Mouse (Mus musculus) limb, embryonic 11.5 days (tissue): Measurements from ENCODE around the gene Atg13. TPM values are rescaled to one million over a fixed set of nuclear protein-coding genes. Genes with fewer than 3 reads are reported as not detected.
"Not testable (repeated sequence)": the region's sequence is repeated elsewhere in the genome, so short reads cannot be mapped to it uniquely, and the experiment has no call there.

Experiments used
- ATAC-seq: fragments of 200-750 bp; cut with Nextera tagmentation; 2 replicates; pipeline ENCODE4 v1.8.0; 2017; ENCODE audit warnings: low read depth; ENCODE audit not compliant: insufficient number of reproducible peaks, low FRiP score, low TSS enrichment
- DNase-seq: peaks from one replicate; pipeline ENCODE4 v3.0.0-alpha.2; 2015; ENCODE audit warnings: low spot score
- H3K27ac ChIP-seq: fragments of 300-500 bp; sonication (generic); replicated peaks from 2 replicates; pipeline ENCODE4 v1.5.1; 2014; ENCODE audit warnings: low read depth, mild to moderate bottlenecking, low read length
- H3K27me3 ChIP-seq: fragments of 300-500 bp; sonication (generic); 2 replicates; pipeline ENCODE4 v1.6.1; 2014; ENCODE audit warnings: mild to moderate bottlenecking, low read length, mixed read lengths; ENCODE audit not compliant: control insufficient read depth, insufficient read depth
- H3K36me3 ChIP-seq: fragments of 300-500 bp; sonication (generic); 2 replicates; pipeline ENCODE4 v1.6.1; 2014; ENCODE audit warnings: mild to moderate bottlenecking, low read length, moderate library complexity, mixed read lengths; ENCODE audit not compliant: control insufficient read depth, insufficient read depth
- H3K4me1 ChIP-seq: fragments of 300-500 bp; sonication (generic); 2 replicates; pipeline ENCODE4 v1.6.1; 2014; ENCODE audit warnings: low read length, mixed read lengths; ENCODE audit not compliant: control insufficient read depth, insufficient read depth
- H3K4me2 ChIP-seq: fragments of 300-500 bp; sonication (generic); 2 replicates; pipeline ENCODE4 v1.6.1; 2014; ENCODE audit warnings: low read depth, mild to moderate bottlenecking, moderate library complexity; ENCODE audit not compliant: severe bottlenecking
- H3K4me3 ChIP-seq: fragments of 300-500 bp; sonication (generic); 2 replicates; pipeline ENCODE4 v1.5.1; 2014; ENCODE audit warnings: low read depth, low read length
- H3K9ac ChIP-seq: fragments of 300-500 bp; sonication (generic); 2 replicates; pipeline ENCODE4 v1.6.1; 2014; ENCODE audit warnings: mild to moderate bottlenecking, low read length
- H3K9me3 ChIP-seq: fragments of 300-500 bp; sonication (generic); 2 replicates; pipeline ENCODE4 v1.6.1; 2016; ENCODE audit warnings: low read length; ENCODE audit not compliant: control insufficient read depth
- WGBS: fragments of 180-500 bp; shearing (Covaris S2); extraction: QIAGEN DNeasy Blood & Tissue Kit; methylation state at CpG from one replicate; pipeline ENCODE4 v1.1.7; 2014; 5-methylcytosine and 5-hydroxymethylcytosine counted together
- polyA plus RNA-seq: library from polyadenylated mRNA; unstranded; fragments of >200 nt; fragmentation: Nextera tagmentation; extraction: Ambion mirVana; gene quantifications from 2 replicates; pipeline ENCODE4 v1.2.1, GENCODE M21; 2014

Atg13 gene
- polyA plus RNA-seq, 1 experiment from 2014 or later, result 31.1 TPM

- not testable (repeated sequence) for DNase-seq, H3K27ac ChIP-seq, H3K9ac ChIP-seq, H3K27me3 ChIP-seq, H3K4me3 ChIP-seq, H3K4me2 ChIP-seq, H3K9me3 ChIP-seq, H3K36me3 ChIP-seq, H3K4me1 ChIP-seq, ATAC-seq
- WGBS, result 50% methylated on average over 4 of the region's 4 CpGs
Observed at GRCm38 (mm10) chr2:91725476-91725875, 15.1 kb upstream of the Atg13 start.

- Histone ChIP-seq H3K9me3 (no peaks in the 10 kb centered on the region), H3K27me3 (no peaks in the 10 kb centered on the region), H3K27ac (no peak overlapping the region), H3K4me2 (no peak overlapping the region), H3K36me3 (no peaks in the 10 kb centered on the region), H3K4me3 (no peak overlapping the region), H3K4me1 (no peaks in the 10 kb centered on the region), H3K9ac (no peak overlapping the region)
- ATAC-seq, result no peak
- no peak for DNase-seq
- 66% methylated on average over 2 of the region's 2 CpGs for WGBS
Observed at GRCm38 (mm10) chr2:91724716-91725115, 14.3 kb upstream of the Atg13 start.

- Histone ChIP-seq H3K27me3 (no peaks in the 10 kb centered on the region), H3K4me1 (no peaks in the 10 kb centered on the region), H3K36me3 (no peaks in the 10 kb centered on the region), H3K9ac (no peak overlapping the region), H3K4me2 (no peak overlapping the region), H3K27ac (no peak overlapping the region), H3K4me3 (no peak overlapping the region), H3K9me3 (no peaks in the 10 kb centered on the region)
- ATAC-seq (no peak), DNase-seq (no peak)
Observed at GRCm38 (mm10) chr2:91723951-91724350, 13.6 kb upstream of the Atg13 start.

- no peak for ATAC-seq
- H3K27ac ChIP-seq, result no peak overlapping the region
- H3K9me3 ChIP-seq, result no peaks in the 10 kb centered on the region
- H3K4me3 ChIP-seq, result no peak overlapping the region
- no peaks in the 10 kb centered on the region for H3K4me1 ChIP-seq
- no peak overlapping the region for H3K9ac ChIP-seq
- no peak overlapping the region for H3K4me2 ChIP-seq
- 77% methylated on average over 4 of the region's 4 CpGs for WGBS
- no peak for DNase-seq
- no peaks in the 10 kb centered on the region for H3K36me3 ChIP-seq
- no peaks in the 10 kb centered on the region for H3K27me3 ChIP-seq
Observed at GRCm38 (mm10) chr2:91723382-91723781, 13.0 kb upstream of the Atg13 start.

- ATAC-seq (no peak), DNase-seq (no peak)
- H3K4me3 ChIP-seq, result no peak overlapping the region
- 89% methylated on average over 6 of the region's 6 CpGs for WGBS
- H3K4me1 ChIP-seq, result no peaks in the 10 kb centered on the region
- H3K27me3 ChIP-seq, result no peaks in the 10 kb centered on the region
- no peak overlapping the region for H3K9ac ChIP-seq
- H3K9me3 ChIP-seq, result no peaks in the 10 kb centered on the region
- no peaks in the 10 kb centered on the region for H3K36me3 ChIP-seq
- no peak overlapping the region for H3K27ac ChIP-seq
- H3K4me2 ChIP-seq, result no peak overlapping the region
Observed at GRCm38 (mm10) chr2:91718276-91718675, 7.9 kb upstream of the Atg13 start.

- Histone ChIP-seq H3K4me2 (no peak overlapping the region), H3K27me3 (no peaks in the 10 kb centered on the region), H3K9me3 (no peaks in the 10 kb centered on the region), H3K36me3 (no peaks in the 10 kb centered on the region), H3K9ac (no peak overlapping the region), H3K4me1 (0 out of 2 replicates have a peak, but pooled peaks cover 2% of the 10 kb centered on the region), H3K27ac (no peak overlapping the region), H3K4me3 (no peak overlapping the region)
- no peak for ATAC-seq
- DNase-seq, result no peak
- WGBS, result 91% methylated on average over 1 of the region's 1 CpGs
Observed at GRCm38 (mm10) chr2:91714921-91715320, 4.5 kb upstream of the Atg13 start.

GRCm38 (mm10) chr2:91711256-91711925, 1.0 kb upstream of the Atg13 start:
- ATAC-seq, result no peak
- no peak for DNase-seq
- WGBS, result 4% methylated on average over 8 of the region's 8 CpGs
- Histone ChIP-seq H3K9me3 (no peaks in the 10 kb centered on the region), H3K27me3 (no peaks in the 10 kb centered on the region), H3K4me1 (0 out of 2 replicates have a peak, but pooled peaks cover 2% of the 10 kb centered on the region), H3K36me3 (no peaks in the 10 kb centered on the region), H3K4me2 (peak overlapping the region; percentile 80), H3K27ac (peak overlapping the region; percentile 50; the same call in 1 of the 2 replicates), H3K9ac (peak overlapping the region; percentile 66), H3K4me3 (peak overlapping the region; percentile 74)

GRCm38 (mm10) chr2:91708361-91708760, 2.0 kb downstream of the Atg13 start:
- 97% methylated on average over 6 of the region's 6 CpGs for WGBS

GRCm38 (mm10) chr2:91706456-91706855, 3.9 kb downstream of the Atg13 start:
- Histone ChIP-seq H3K4me3 (no peak overlapping the region), H3K9ac (no peak overlapping the region), H3K4me2 (no peak overlapping the region), H3K9me3 (no peaks in the 10 kb centered on the region), H3K36me3 (no peaks in the 10 kb centered on the region), H3K27ac (no peak overlapping the region), H3K27me3 (no peaks in the 10 kb centered on the region), H3K4me1 (no peaks in the 10 kb centered on the region)
- ATAC-seq, result no peak
- DNase-seq, result no peak

More at GRCm38 (mm10) chr2:91708361-91708760, 2.0 kb downstream of the Atg13 start:
- H3K36me3 ChIP-seq, result no peaks in the 10 kb centered on the region
- DNase-seq, result no peak
- no peaks in the 10 kb centered on the region for H3K27me3 ChIP-seq
- no peaks in the 10 kb centered on the region for H3K9me3 ChIP-seq
- 0 out of 2 replicates have a peak, but pooled peaks cover 2% of the 10 kb centered on the region for H3K4me1 ChIP-seq
- no peak overlapping the region for H3K4me3 ChIP-seq
- H3K27ac ChIP-seq, result no peak overlapping the region
- H3K9ac ChIP-seq, result no peak overlapping the region
- no peak overlapping the region for H3K4me2 ChIP-seq
- no peak for ATAC-seq
